Mouse (Mus musculus): ENCODE measurements around the gene Zfp91.
A peak's percentile ranks its signal among the peaks of the same experiment; 100 is the strongest.

Gene Zfp91

DNA sequence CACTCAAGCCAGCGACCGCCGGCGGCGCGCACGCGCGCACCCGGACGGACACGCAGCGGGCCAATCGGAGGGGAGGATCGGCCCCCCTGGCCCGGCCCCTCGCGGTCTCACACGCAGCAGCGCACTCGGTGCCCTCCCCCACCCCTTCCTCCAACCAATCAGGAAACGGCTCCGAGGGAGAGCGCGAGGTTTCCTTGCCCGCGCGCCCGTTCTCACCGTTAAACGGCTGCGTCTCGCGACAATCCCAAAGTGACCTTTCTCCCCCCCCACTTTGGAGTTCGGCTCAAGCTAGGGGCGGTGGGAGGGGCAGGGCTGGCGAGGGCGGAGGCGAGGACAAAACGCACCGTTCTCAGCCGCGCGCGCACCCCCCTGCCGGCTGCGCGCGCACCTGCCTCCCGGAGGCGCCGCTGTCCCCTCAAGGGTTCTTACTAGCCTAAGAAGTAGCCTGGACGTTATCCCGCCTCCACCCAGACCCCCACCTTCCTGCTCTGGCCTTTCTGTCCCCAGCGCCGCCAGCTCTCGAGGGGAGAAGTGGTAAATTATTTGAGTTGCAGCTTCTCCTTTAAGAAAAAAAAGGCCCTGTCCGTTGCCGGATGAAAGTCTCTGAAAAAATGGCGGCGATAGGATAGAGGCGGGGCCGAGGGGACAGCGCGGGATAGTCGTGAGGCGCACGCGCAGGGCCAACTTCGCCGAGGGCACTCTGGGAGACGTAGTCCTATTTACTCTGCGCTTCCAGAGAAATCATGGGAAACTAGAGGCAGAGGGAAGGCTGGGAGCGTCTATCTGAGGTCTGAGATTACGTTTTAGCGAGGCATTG, at the start of gene Zfp91, which contains the start of gene Lpxn:
Gene Zfp91, minus strand, starts transcription at position 616 of the 817 bp plus-strand sequence.
Gene Lpxn, plus strand, starts transcription at position 683 of the 817 bp plus-strand sequence.
- peak; percentile 98 for DNase-seq (ENCODE audit: low read depth, low spot score)

GRCm38 (mm10) chr19:12838507-12838906, 42.6 kb upstream of the Zfp91 start:
- DNase-seq (ENCODE audit: low read depth, low spot score): no peak

DNA sequence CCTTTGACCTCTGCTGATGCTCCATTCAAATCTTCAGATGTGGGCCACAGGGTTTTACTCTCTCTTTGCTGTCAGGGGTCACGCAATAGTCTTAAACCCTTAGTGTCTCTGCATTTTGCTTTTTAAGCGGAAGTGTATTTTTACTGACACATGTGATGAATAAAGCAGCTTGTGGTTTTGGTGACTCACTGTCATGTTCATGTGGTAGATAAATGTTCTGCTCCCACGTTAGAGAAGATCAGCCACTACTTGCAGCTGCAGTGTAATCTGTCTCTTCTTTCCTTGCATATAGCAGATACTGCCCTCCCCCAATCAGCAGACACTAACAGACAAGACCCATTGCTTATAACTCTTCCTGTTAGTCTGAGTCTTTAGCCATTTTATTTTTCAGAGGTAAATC, 37.7 kb upstream of the Zfp91 start:
- no peak for DNase-seq (ENCODE audit: low read depth, low spot score)

GRCm38 (mm10) chr19:12831559-12831958, 35.6 kb upstream of the Zfp91 start:
- no peak for DNase-seq (ENCODE audit: low read depth, low spot score)

- no peak for DNase-seq (ENCODE audit: low read depth, low spot score)
These were observed 35.0 kb upstream of the Zfp91 start for GRCm38 (mm10) chr19:12830823-12831430.

GRCm38 (mm10) chr19:12824549-12824948, 28.6 kb upstream of the Zfp91 start:
- no peak for DNase-seq (ENCODE audit: low read depth, low spot score)

DNA sequence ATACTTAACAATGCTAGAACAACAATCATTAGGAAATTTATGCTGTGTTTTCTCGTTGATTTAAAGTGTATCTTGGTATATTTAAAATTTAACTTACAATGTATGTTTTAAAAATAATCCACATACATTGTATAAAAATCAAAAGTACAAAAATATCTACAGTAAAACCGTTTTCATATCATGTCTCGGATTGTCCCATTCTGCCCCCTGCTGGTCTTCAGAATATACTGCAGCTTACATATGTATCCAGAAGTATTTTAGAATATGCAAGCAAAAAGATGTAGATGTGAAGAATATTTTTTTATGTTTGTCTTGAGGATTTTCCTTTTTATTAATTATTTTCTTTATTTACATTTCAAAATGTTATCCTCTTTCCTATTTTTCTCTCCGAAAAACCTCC, 24.5 kb upstream of the Zfp91 start:
- no peak for DNase-seq (ENCODE audit: low read depth, low spot score)

- no peak for DNase-seq (ENCODE audit: low read depth, low spot score)
These were observed 22.6 kb upstream of the Zfp91 start for GRCm38 (mm10) chr19:12818507-12818906.

GRCm38 (mm10) chr19:12813883-12814282, 18.0 kb upstream of the Zfp91 start:
- DNase-seq (ENCODE audit: low read depth, low spot score): no peak

GRCm38 (mm10) chr19:12812644-12813364, 16.9 kb upstream of the Zfp91 start:
- no peak for DNase-seq (ENCODE audit: low read depth, low spot score)

DNA sequence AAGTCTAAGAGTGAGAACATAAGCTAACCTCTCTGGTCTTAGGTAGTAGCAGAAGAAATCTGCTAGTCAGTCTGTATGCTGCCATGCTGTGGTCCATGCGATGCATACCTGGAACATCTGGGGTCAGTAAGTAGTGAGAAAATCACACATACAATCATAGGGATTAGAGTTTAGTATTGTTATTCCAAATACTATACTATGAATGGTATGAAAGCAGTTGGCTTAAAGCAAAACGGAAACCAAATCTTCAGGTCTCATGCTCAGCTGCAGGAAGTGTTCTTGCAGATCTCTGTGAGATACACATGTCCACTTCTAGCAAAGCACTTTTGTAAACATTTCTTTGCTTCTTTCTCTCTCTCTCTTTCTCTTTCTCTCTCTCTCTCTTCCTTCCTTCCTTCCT, 10.3 kb upstream of the Zfp91 start:
- no peak for DNase-seq (ENCODE audit: low read depth, low spot score)

- no peak for DNase-seq (ENCODE audit: low read depth, low spot score)
These were observed 9.8 kb upstream of the Zfp91 start for GRCm38 (mm10) chr19:12805730-12806129.

DNA sequence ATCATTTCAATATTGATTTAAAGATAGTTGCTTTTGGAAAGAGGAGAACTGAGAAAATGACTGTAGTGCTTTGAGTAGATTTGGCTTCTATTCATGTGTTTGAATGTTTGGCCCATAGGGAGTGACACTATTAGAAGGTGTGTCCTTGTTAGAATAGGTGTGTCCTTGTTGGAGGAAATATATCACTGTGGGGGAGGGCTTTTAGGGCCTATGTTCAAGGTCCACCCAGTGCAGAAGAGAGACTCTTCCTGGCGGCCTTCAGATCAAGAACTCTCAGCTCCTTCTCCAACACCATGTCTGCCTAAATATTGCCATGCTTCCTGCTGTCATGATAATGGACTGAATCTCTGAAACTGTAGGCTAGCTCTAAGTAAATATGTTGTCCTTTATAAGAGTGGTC, 8.3 kb upstream of the Zfp91 start:
- no peak for DNase-seq (ENCODE audit: low read depth, low spot score)

DNA sequence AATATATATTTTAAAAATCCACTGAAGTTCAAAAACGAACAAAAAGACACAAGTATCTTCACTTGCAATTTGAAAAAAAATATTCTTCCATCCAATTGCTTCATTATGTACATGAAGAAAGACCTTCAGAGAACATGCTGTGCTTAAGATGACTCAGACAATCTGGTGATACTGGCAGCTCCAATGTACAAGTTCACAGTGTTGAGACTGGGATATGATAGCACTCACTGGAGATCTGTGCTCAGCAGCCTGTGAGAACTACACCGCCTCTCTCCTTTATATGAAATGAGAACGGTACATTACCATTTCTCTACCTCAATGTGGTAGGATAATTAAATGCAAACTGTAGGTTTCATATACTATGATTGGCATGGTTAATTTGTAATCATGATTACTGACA, 6.9 kb upstream of the Zfp91 start:
- no peak for DNase-seq (ENCODE audit: low read depth, low spot score)

GRCm38 (mm10) chr19:12801046-12801445, 5.1 kb upstream of the Zfp91 start:
- DNase-seq (ENCODE audit: low read depth, low spot score): no peak

DNA sequence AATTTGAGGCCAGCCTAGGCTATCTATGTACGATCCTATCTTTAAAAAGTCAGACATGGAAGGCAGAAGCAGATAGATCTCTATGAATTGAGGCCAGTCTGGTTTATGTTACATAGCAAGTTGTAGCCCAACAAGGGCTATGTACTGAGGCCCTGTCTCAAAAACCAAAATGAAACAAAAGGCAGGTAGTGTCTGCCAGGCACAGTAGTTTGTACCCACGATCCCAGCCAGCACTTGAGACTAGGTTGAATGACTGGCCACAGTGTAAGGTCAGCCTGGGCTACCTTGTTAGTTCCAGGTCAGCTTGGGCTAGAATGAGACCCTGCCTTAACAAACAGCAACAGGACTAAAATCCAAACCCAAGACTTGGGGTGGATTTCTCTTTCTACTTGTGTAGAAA, 4.7 kb upstream of the Zfp91 start:
- DNase-seq (ENCODE audit: low read depth, low spot score): no peak

GRCm38 (mm10) chr19:12799081-12799480, 3.2 kb upstream of the Zfp91 start:
- DNase-seq (ENCODE audit: low read depth, low spot score): no peak

DNA sequence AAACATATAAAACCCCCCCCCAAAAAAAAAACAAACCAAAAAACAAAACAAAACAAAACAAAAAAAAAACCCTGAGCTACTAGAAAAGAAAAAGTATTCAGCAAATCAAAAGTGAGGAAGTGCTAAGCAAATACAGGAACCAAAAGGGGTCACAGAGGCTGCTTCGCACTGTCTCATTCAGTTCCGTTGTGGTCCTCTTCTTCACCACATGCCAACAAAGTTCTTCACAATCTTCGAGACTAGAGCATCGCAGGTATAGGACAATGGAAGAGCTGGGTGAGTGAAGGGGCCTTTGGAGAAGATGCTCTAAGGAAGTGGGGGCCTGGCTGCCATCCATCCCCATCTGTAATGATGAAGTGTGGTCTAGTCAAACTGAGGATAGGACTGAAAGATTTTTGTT, 2.5 kb upstream of the Zfp91 start:
- DNase-seq (ENCODE audit: low read depth, low spot score): no peak

- peak; percentile 24 for DNase-seq (ENCODE audit: low read depth, low spot score)
These were observed 1.1 kb upstream of the Zfp91 start for GRCm38 (mm10) chr19:12797071-12797470.

DNA sequence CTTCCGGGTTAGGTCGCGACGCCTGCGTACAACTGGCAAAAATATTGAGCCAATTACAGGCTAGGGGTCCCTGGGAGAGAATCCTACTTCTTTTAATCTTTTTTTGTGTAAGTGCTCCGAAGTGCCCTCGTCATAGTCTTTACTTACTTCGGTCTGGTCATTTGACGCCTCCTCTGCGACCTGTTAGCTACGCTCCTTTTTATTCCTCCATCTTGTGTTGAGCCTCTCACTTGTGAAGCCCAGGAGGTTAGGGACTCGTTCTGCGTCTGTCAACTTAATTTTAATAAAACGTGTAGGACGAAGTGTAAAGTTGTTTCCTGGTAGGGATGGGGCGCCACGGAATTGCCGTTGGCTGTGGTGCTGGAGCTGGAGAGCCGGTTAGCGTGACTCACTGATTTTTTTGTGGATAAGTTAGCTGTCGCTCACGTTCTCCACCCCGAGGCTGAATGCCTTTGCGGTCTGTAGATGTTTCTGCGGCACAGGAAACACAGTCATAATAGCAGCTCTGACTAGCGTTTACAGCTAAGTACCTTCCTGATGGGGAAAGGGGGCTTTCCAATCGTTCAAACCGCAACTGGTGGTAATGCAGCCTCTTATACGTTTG, 504 bp upstream of the Zfp91 start:
- no peak for DNase-seq (ENCODE audit: low read depth, low spot score)

GRCm38 (mm10) chr19:12795110-12795509, 816 bp downstream of the Zfp91 start:
- no peak for DNase-seq (ENCODE audit: low read depth, low spot score)

Measured in brain, embryonic 18.5 days (tissue).